Mouse (Mus musculus): ENCODE data around the gene Gnao1. TPM values are rescaled to one million over a fixed set of nuclear protein-coding genes. Genes with fewer than 3 reads are reported as not detected.

The Gnao1 gene
- polyA plus RNA-seq, 1 experiment = 4.1 TPM

- TF ChIP-seq CTCF (IDR thresholded peaks at IDR 0.05; ENCODE audit: control insufficient read depth, insufficient read depth, low read length) (no peak), POLR2A (IDR thresholded peaks at IDR 0.05; ENCODE audit: borderline replicate concordance, control insufficient read depth, low read depth, low read length) (no peak)
- Histone ChIP-seq H3K27ac (ENCODE audit: control insufficient read depth, insufficient read depth, low read depth, low read length, poor library complexity) (no peak overlapping the region), H3K4me3 (replicated peaks; ENCODE audit: control insufficient read depth, low read depth, low read length) (no peak overlapping the region), H3K4me1 (ENCODE audit: control insufficient read depth, insufficient read depth, low read length) (no peaks in the 10 kb centered on the region; the same call in 1 of the 2 replicates)
- 2% methylated on average over 26 of the region's 26 CpGs for WGBS
Observed at GRCm38 (mm10) chr8:93813405-93813761, 3.6 kb downstream of the Gnao1 start.

- TF ChIP-seq POLR2A (IDR thresholded peaks at IDR 0.05; ENCODE audit: borderline replicate concordance, control insufficient read depth, low read depth, low read length) = no peak
- TF ChIP-seq CTCF (IDR thresholded peaks at IDR 0.05; ENCODE audit: control insufficient read depth, insufficient read depth, low read length) = no peak
- Histone ChIP-seq H3K27ac (ENCODE audit: control insufficient read depth, insufficient read depth, low read depth, low read length, poor library complexity) (no peak overlapping the region), H3K4me3 (replicated peaks; ENCODE audit: control insufficient read depth, low read depth, low read length) (no peak overlapping the region), H3K4me1 (ENCODE audit: control insufficient read depth, insufficient read depth, low read length) (no peaks in the 10 kb centered on the region; the same call in 1 of the 2 replicates)
- WGBS = 39% methylated on average over 6 of the region's 6 CpGs
Observed at GRCm38 (mm10) chr8:93814266-93814665, 4.5 kb downstream of the Gnao1 start.

- TF ChIP-seq CTCF (IDR thresholded peaks at IDR 0.05; ENCODE audit: control insufficient read depth, insufficient read depth, low read length) = no peak
- TF ChIP-seq POLR2A (IDR thresholded peaks at IDR 0.05; ENCODE audit: borderline replicate concordance, control insufficient read depth, low read depth, low read length) = no peak
- WGBS = 72% methylated on average over 6 of the region's 6 CpGs
- H3K4me3 ChIP-seq (replicated peaks; ENCODE audit: control insufficient read depth, low read depth, low read length) = no peak overlapping the region
- no peak overlapping the region for H3K27ac ChIP-seq (ENCODE audit: control insufficient read depth, insufficient read depth, low read depth, low read length, poor library complexity)
- no peaks in the 10 kb centered on the region; the same call in 1 of the 2 replicates for H3K4me1 ChIP-seq (ENCODE audit: control insufficient read depth, insufficient read depth, low read length)
Observed at GRCm38 (mm10) chr8:93816226-93816625, 6.5 kb downstream of the Gnao1 start.

GRCm38 (mm10) chr8:93817366-93817765 lies 7.6 kb downstream of the Gnao1 start:
- 88% methylated on average over 1 of the region's 1 CpGs for WGBS
- TF ChIP-seq CTCF (IDR thresholded peaks at IDR 0.05; ENCODE audit: control insufficient read depth, insufficient read depth, low read length) (no peak), POLR2A (IDR thresholded peaks at IDR 0.05; ENCODE audit: borderline replicate concordance, control insufficient read depth, low read depth, low read length) (no peak)
- Histone ChIP-seq H3K27ac (ENCODE audit: control insufficient read depth, insufficient read depth, low read depth, low read length, poor library complexity) (no peak overlapping the region), H3K4me1 (ENCODE audit: control insufficient read depth, insufficient read depth, low read length) (no peaks in the 10 kb centered on the region), H3K4me3 (replicated peaks; ENCODE audit: control insufficient read depth, low read depth, low read length) (no peak overlapping the region)

GRCm38 (mm10) chr8:93819929-93820328 lies 10.2 kb downstream of the Gnao1 start:
- TF ChIP-seq POLR2A (IDR thresholded peaks at IDR 0.05; ENCODE audit: borderline replicate concordance, control insufficient read depth, low read depth, low read length) = no peak
- TF ChIP-seq CTCF (IDR thresholded peaks at IDR 0.05; ENCODE audit: control insufficient read depth, insufficient read depth, low read length) = no peak
- WGBS = 68% methylated on average over 4 of the region's 4 CpGs
- no peak overlapping the region for H3K27ac ChIP-seq (ENCODE audit: control insufficient read depth, insufficient read depth, low read depth, low read length, poor library complexity)
- H3K4me3 ChIP-seq (replicated peaks; ENCODE audit: control insufficient read depth, low read depth, low read length) = no peak overlapping the region
- H3K4me1 ChIP-seq (ENCODE audit: control insufficient read depth, insufficient read depth, low read length) = no peaks in the 10 kb centered on the region

- Histone ChIP-seq H3K27ac (ENCODE audit: control insufficient read depth, insufficient read depth, low read depth, low read length, poor library complexity) (no peak overlapping the region), H3K4me1 (ENCODE audit: control insufficient read depth, insufficient read depth, low read length) (no peaks in the 10 kb centered on the region), H3K4me3 (replicated peaks; ENCODE audit: control insufficient read depth, low read depth, low read length) (no peak overlapping the region)
- TF ChIP-seq CTCF (IDR thresholded peaks at IDR 0.05; ENCODE audit: control insufficient read depth, insufficient read depth, low read length) (no peak), POLR2A (IDR thresholded peaks at IDR 0.05; ENCODE audit: borderline replicate concordance, control insufficient read depth, low read depth, low read length) (no peak)
- WGBS = 84% methylated on average over 7 of the region's 7 CpGs
Observed at GRCm38 (mm10) chr8:93821327-93821726, 11.6 kb downstream of the Gnao1 start.

GRCm38 (mm10) chr8:93825317-93825716 lies 15.6 kb downstream of the Gnao1 start:
- no peak overlapping the region for H3K4me3 ChIP-seq (replicated peaks; ENCODE audit: control insufficient read depth, low read depth, low read length)
- TF ChIP-seq CTCF (IDR thresholded peaks at IDR 0.05; ENCODE audit: control insufficient read depth, insufficient read depth, low read length) (no peak), POLR2A (IDR thresholded peaks at IDR 0.05; ENCODE audit: borderline replicate concordance, control insufficient read depth, low read depth, low read length) (no peak)
- H3K27ac ChIP-seq (ENCODE audit: control insufficient read depth, insufficient read depth, low read depth, low read length, poor library complexity) = no peak overlapping the region
- H3K4me1 ChIP-seq (ENCODE audit: control insufficient read depth, insufficient read depth, low read length) = no peaks in the 10 kb centered on the region
- 15% methylated on average over 4 of the region's 4 CpGs for WGBS

- Histone ChIP-seq H3K4me3 (replicated peaks; ENCODE audit: control insufficient read depth, low read depth, low read length) (no peak overlapping the region), H3K4me1 (ENCODE audit: control insufficient read depth, insufficient read depth, low read length) (no peaks in the 10 kb centered on the region), H3K27ac (ENCODE audit: control insufficient read depth, insufficient read depth, low read depth, low read length, poor library complexity) (no peak overlapping the region)
- 88% methylated on average over 3 of the region's 3 CpGs for WGBS
- no peak for TF ChIP-seq CTCF (IDR thresholded peaks at IDR 0.05; ENCODE audit: control insufficient read depth, insufficient read depth, low read length)
- no peak for TF ChIP-seq POLR2A (IDR thresholded peaks at IDR 0.05; ENCODE audit: borderline replicate concordance, control insufficient read depth, low read depth, low read length)
Observed at GRCm38 (mm10) chr8:93830626-93831025, 20.9 kb downstream of the Gnao1 start.

GRCm38 (mm10) chr8:93835771-93836170 lies 26.0 kb downstream of the Gnao1 start:
- no peak for TF ChIP-seq POLR2A (IDR thresholded peaks at IDR 0.05; ENCODE audit: borderline replicate concordance, control insufficient read depth, low read depth, low read length)
- no peak for TF ChIP-seq CTCF (IDR thresholded peaks at IDR 0.05; ENCODE audit: control insufficient read depth, insufficient read depth, low read length)
- H3K27ac ChIP-seq (ENCODE audit: control insufficient read depth, insufficient read depth, low read depth, low read length, poor library complexity) = no peak overlapping the region
- 72% methylated on average over 5 of the region's 5 CpGs for WGBS
- no peak overlapping the region for H3K4me3 ChIP-seq (replicated peaks; ENCODE audit: control insufficient read depth, low read depth, low read length)
- H3K4me1 ChIP-seq (ENCODE audit: control insufficient read depth, insufficient read depth, low read length) = no peaks in the 10 kb centered on the region
